In the genomic region with DNA sequence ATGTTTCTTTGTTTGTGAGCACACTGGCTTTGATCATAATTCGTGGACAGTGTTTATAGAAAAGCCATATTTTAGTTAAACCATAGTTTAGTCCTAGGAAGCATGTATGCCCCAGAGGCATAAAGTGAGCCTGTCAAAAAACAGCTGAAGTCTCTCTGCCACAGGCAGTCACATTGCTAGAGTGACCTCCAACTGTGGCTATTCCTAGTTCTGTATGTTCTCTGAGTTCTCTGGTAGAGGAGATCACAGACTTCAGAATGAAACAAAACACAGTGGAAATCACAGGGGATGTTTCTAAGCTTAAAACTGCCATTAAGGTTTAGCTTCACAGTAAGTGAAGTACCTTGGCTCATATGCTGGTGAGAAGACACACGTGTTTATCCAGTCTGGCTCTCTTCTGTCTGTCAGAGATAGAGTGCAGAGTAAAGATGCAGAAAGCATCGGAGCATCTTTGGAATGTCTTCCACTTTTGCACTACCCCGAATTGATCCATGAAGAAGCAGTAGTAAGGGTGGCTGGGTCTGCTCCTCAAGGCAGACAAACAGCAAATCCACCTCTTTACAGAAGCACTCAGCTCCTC, we compare ENCODE assay signal across 1 mouse cellular context.
TF ChIP-seq lines count a peak whose summit lies in the region.

No protein-coding gene starts in this region.

TF ChIP-seq in CH12.LX, 34 proteins besides CTCF, POLR2A, EP300 and RAD21 (continued from another document):
- no peak for TF ChIP-seq USF2 (conservative IDR thresholded peaks at IDR 0.05; ENCODE audit: low read depth, low read length)
- no peak for TF ChIP-seq IRF4 (IDR thresholded peaks at IDR 0.05; ENCODE audit: low read depth, low read length)
- no peak for TF ChIP-seq BHLHE40 (IDR thresholded peaks at IDR 0.05; ENCODE audit: low read depth, low read length)
- TF ChIP-seq UBTF (IDR thresholded peaks at IDR 0.05; ENCODE audit: low read depth, low read length) = no peak
- 0 out of 2 replicates have a peak, but pooled peaks have one; percentile 11 for TF ChIP-seq TBP (conservative IDR thresholded peaks at IDR 0.05; ENCODE audit: low read depth, low read length)
- TF ChIP-seq MAZ (IDR thresholded peaks at IDR 0.05; ENCODE audit: low read depth, low read length) = no peak
- TF ChIP-seq ZC3H11A (IDR thresholded peaks at IDR 0.05; ENCODE audit: low read depth, low read length) = no peak
- TF ChIP-seq NRF1 (IDR thresholded peaks at IDR 0.05; ENCODE audit: low read depth, low read length) = no peak
- TF ChIP-seq MYC (IDR thresholded peaks at IDR 0.05; ENCODE audit: low read depth, low read length) = 0 out of 2 replicates have a peak, but pooled peaks have one; percentile 24
- TF ChIP-seq SMC3 (IDR thresholded peaks at IDR 0.05; ENCODE audit: low read depth, low read length) = no peak
- peak; percentile 30; the same call in 1 of the 2 replicates for TF ChIP-seq TCF12 (IDR thresholded peaks at IDR 0.05; ENCODE audit: low read depth, low read length)
- no peak for TF ChIP-seq JUND (conservative IDR thresholded peaks at IDR 0.05; ENCODE audit: low read depth, low read length)
- TF ChIP-seq PAX5 (IDR thresholded peaks at IDR 0.05; ENCODE audit: low read length) = no peak
- TF ChIP-seq ZKSCAN1 (IDR thresholded peaks at IDR 0.05; ENCODE audit: borderline replicate concordance, low read depth, low read length) = no peak
- TF ChIP-seq ETS1 (conservative IDR thresholded peaks at IDR 0.05; ENCODE audit: low read depth, low read length) = no peak
- TF ChIP-seq MAFK (IDR thresholded peaks at IDR 0.05; ENCODE audit: insufficient replicate concordance, low read length) = no peak
- no peak for TF ChIP-seq GABPA (IDR thresholded peaks at IDR 0.05; ENCODE audit: insufficient replicate concordance, low read depth, low read length)
- TF ChIP-seq JUN (IDR thresholded peaks at IDR 0.05; ENCODE audit: insufficient read depth, low read depth, low read length) = no peak
- no peak for TF ChIP-seq E2F4 (IDR thresholded peaks at IDR 0.05; ENCODE audit: insufficient replicate concordance, low read depth, low read length)
